Mouse (Mus musculus) spleen, embryonic (tissue): ENCODE results near the gene Hnrnpm.
"Not testable (repeated sequence)": the region's sequence is repeated elsewhere in the genome, so short reads cannot be mapped to it uniquely, and the experiment has no call there.

Experiments used
- CTCF ChIA-PET: fragments of 350-600 bp; sonication (Branson Sonifier 250); formaldehyde crosslinking; loops from one replicate; lab custom pipeline; 2022; lab: Charles Lee

The Hnrnpm gene

GRCm38 (mm10) chr17:33686760-33687159, at the start of gene Hnrnpm:
Gene Hnrnpm (minus strand): TSS chr17:33686860.
- CTCF ChIA-PET, result no interaction called here

- CTCF ChIA-PET, result not testable (repeated sequence)
Observed at GRCm38 (mm10) chr17:33733526-33733925, 46.9 kb upstream of the Hnrnpm start.

GRCm38 (mm10) chr17:33732556-33733083, 46.0 kb upstream of the Hnrnpm start:
- CTCF ChIA-PET, result not testable (repeated sequence)

GRCm38 (mm10) chr17:33729215-33729614, 42.6 kb upstream of the Hnrnpm start:
- CTCF ChIA-PET, result no interaction called here

GRCm38 (mm10) chr17:33728396-33728795, 41.7 kb upstream of the Hnrnpm start:
- CTCF ChIA-PET, result no interaction called here

GRCm38 (mm10) chr17:33719736-33720378, 33.2 kb upstream of the Hnrnpm start:
- CTCF ChIA-PET, result no interaction called here

GRCm38 (mm10) chr17:33718944-33719725, 32.5 kb upstream of the Hnrnpm start:
- CTCF ChIA-PET, result interaction anchor here (2.2 kb wide), 1 partner anchor 42 kb away, joined by 7 read pairs; no protein-coding TSS in a partner anchor

GRCm38 (mm10) chr17:33718384-33718881, 31.8 kb upstream of the Hnrnpm start, which contains the start of gene March2:
Gene March2 (minus strand): TSS chr17:33718670.
- CTCF ChIA-PET, result interaction anchor here (2.2 kb wide), 1 partner anchor 42 kb away, joined by 7 read pairs; no protein-coding TSS in a partner anchor

GRCm38 (mm10) chr17:33717982-33718381, 31.3 kb upstream of the Hnrnpm start:
- CTCF ChIA-PET, result interaction anchor here (0.6 to 2.2 kb wide), 2 partner anchors 43 to 1194 kb away, joined by 3 to 7 read pairs; no protein-coding TSS in a partner anchor

GRCm38 (mm10) chr17:33717246-33717645, 30.6 kb upstream of the Hnrnpm start:
- CTCF ChIA-PET, result interaction anchor here (0.6 to 2.2 kb wide), 2 partner anchors 44 to 1195 kb away, joined by 3 to 7 read pairs; no protein-coding TSS in a partner anchor

GRCm38 (mm10) chr17:33714779-33715178, 28.1 kb upstream of the Hnrnpm start:
- CTCF ChIA-PET, result no interaction called here

GRCm38 (mm10) chr17:33713271-33713670, 26.6 kb upstream of the Hnrnpm start:
- CTCF ChIA-PET, result interaction anchor here (0.6 kb wide), 1 partner anchor 31 kb away, joined by 4 read pairs; no protein-coding TSS in a partner anchor

- CTCF ChIA-PET, result no interaction called here
Observed at GRCm38 (mm10) chr17:33709834-33710233, 23.2 kb upstream of the Hnrnpm start.

- CTCF ChIA-PET, result no interaction called here
Observed at GRCm38 (mm10) chr17:33703091-33703490, 16.4 kb upstream of the Hnrnpm start.

- CTCF ChIA-PET, result no interaction called here
Observed at GRCm38 (mm10) chr17:33702178-33702577, 15.5 kb upstream of the Hnrnpm start.

- CTCF ChIA-PET, result interaction anchor here (0.6 kb wide), 1 partner anchor 229 kb away, joined by 6 read pairs; no protein-coding TSS in a partner anchor
Observed at GRCm38 (mm10) chr17:33695471-33695870, 8.8 kb upstream of the Hnrnpm start.

GRCm38 (mm10) chr17:33685249-33685653, 1.4 kb downstream of the Hnrnpm start:
- CTCF ChIA-PET, result interaction anchor here (1.1 kb wide), 1 partner anchor 11 kb away, joined by 4 read pairs; no protein-coding TSS in a partner anchor

GRCm38 (mm10) chr17:33684671-33685231, 1.9 kb downstream of the Hnrnpm start:
- CTCF ChIA-PET, result interaction anchor here (1.1 kb wide), 1 partner anchor 10 kb away, joined by 4 read pairs; no protein-coding TSS in a partner anchor

GRCm38 (mm10) chr17:33681767-33682166, 4.9 kb downstream of the Hnrnpm start:
- CTCF ChIA-PET, result no interaction called here

GRCm38 (mm10) chr17:33678771-33679170, 7.9 kb downstream of the Hnrnpm start:
- CTCF ChIA-PET, result no interaction called here

GRCm38 (mm10) chr17:33676086-33676485, 10.6 kb downstream of the Hnrnpm start:
- CTCF ChIA-PET, result no interaction called here
